Comparison of ENCODE assay signal across 18 mouse cellular contexts in genomic region chr14:27308761-27309160, GRCm38 (mm10).
"Had no signal": no experiment of that assay in that cellular context is flagged by ENCODE, and none has a peak within 500 bp of the region (broad histone marks: within the 10 kb centered on the region; RNA-seq: fewer than 3 reads in every experiment).

No protein-coding gene starts in this region.

- DNase-seq: lung, adult 18-20 months; lung, embryonic 14.5 days; lung, postnatal 10 days; lung, postnatal 4 days; retina, postnatal 1 day; right cerebral cortex, adult 18-20 months; right cerebral cortex, postnatal 25 days; right cerebral cortex, postnatal 4 days; spleen, adult 18-20 months; thymus, adult 18-20 months; thymus, postnatal 14 days; thymus, postnatal 36 days had no signal

- H3K4me1 ChIP-seq: midbrain, embryonic 10.5 days; midbrain, embryonic 13.5 days; neural tube, embryonic 13.5 days; neural tube, embryonic 15.5 days had no signal

- H3K36me3 ChIP-seq: midbrain, embryonic 10.5 days; midbrain, embryonic 13.5 days; neural tube, embryonic 13.5 days; neural tube, embryonic 15.5 days had no signal

- H3K4me3 ChIP-seq: midbrain, embryonic 10.5 days; midbrain, embryonic 13.5 days; myocyte; neural tube, embryonic 13.5 days; neural tube, embryonic 15.5 days had no signal

- H3K27ac ChIP-seq: liver, embryonic 14.5 days; midbrain, embryonic 10.5 days; midbrain, embryonic 13.5 days; neural tube, embryonic 13.5 days; neural tube, embryonic 15.5 days had no signal

- H3K27me3 ChIP-seq: midbrain, embryonic 13.5 days; neural tube, embryonic 13.5 days; neural tube, embryonic 15.5 days had no signal
